Mouse (Mus musculus): Measurements from ENCODE around the gene Gm17509. TPM values are rescaled to one million over a fixed set of nuclear protein-coding genes. Genes with fewer than 3 reads are reported as not detected.

Gm17509 gene
- 0.78 and 1.0 TPM in 2 replicates for polyA plus RNA-seq (2012; rRNA removed)

DNA sequence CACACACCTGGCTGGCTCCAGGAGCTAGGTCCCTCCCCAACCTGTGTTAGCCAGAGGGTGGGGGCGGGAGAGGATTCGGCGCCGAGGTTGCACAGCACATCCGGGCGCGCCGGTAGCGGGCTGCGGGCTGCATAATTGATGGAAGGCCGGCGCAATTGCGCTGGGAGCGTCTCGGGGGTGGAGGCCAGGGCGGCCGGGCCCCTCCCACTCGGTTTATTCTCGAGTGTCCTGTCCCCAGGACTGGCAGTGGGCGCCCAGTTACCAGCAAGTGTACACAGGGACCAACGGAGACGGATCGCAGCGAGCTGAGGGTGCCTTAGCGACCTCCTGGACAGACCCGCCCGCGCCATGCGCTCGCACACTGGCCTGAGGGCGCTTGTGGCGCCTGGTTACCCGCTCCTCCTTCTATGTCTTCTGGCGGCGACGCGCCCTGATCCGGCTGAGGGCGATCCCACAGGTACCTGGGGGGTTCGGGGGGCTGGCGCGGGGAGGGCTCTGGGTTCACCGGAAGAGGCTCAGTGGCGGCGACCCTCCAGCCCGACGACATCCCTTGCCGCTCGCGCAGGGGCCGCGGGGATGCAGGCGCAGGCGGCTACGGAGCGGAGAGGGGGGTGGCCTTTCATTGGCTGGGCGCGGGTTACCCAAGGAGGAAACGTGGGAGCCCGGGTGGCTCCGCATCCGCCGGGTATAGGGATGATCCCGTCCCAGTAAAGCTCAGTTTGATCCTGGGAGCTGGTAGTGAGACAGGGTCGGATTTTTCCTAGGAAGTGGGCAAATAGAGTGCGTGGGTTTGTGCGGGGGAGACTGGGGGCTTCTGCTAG lies at the start of gene Gm17509:
Gene Gm17509 (minus strand): TSS at position 575 of the 821 bp plus-strand sequence.
- peak; percentile 61; the same call in 1 of the 2 replicates for TF ChIP-seq POLR2A (IDR thresholded peaks at IDR 0.05; ENCODE audit: borderline replicate concordance, extremely low read depth, insufficient read depth, insufficient read length, poor library complexity, severe bottlenecking)
- TF ChIP-seq CTCF (IDR thresholded peaks at IDR 0.05; ENCODE audit: borderline replicate concordance, extremely low read depth, insufficient read depth, insufficient read length) = no peak

DNA sequence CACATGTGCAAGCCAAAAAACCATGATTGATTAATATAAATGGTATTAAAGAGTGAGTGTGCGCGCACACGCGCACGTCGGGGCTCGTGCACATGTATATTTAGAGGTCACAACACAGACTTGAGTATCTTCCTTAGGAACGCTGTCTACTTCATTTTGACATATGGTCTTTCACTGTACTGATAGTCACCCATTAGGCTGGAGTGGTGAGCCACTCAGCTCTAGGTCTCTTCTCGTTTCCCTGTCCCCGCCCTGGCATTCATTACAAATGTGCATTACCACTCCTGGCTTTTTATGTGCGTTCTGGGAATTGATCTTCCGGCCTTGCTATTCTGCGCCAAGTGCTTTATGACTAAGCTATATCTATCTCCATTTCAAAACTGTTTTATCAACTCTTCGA lies 47.1 kb upstream of the Gm17509 start:
- DNase-seq (ENCODE audit: low read depth) = no peak
- TF ChIP-seq POLR2A (IDR thresholded peaks at IDR 0.05; ENCODE audit: borderline replicate concordance, extremely low read depth, insufficient read depth, insufficient read length, poor library complexity, severe bottlenecking) (no peak), CTCF (IDR thresholded peaks at IDR 0.05; ENCODE audit: borderline replicate concordance, extremely low read depth, insufficient read depth, insufficient read length) (no peak)

More for the DNA sequence above, at the start of gene Gm17509:
- DNase-seq (ENCODE audit: low read depth) = peak; percentile 84

DNA sequence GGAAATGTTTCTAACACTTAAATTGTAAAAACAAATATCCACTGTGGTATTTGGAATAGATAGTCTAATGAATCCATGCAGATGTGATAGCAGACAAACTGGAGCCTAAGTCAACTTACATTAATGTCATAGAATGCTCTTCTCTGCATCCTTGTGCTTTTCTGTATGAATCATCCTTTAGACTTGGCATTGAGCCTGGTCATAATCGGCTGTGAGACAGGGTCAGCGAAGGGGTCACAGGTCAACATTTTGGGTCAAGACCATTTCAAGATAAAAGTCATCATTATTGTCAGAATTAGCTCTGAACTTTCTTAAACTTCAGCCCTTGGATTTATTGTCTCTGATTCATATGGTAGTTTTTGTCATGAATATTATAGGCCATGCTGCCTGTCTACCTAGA lies 45.3 kb upstream of the Gm17509 start:
- no peak for TF ChIP-seq CTCF (IDR thresholded peaks at IDR 0.05; ENCODE audit: borderline replicate concordance, extremely low read depth, insufficient read depth, insufficient read length)
- no peak for TF ChIP-seq POLR2A (IDR thresholded peaks at IDR 0.05; ENCODE audit: borderline replicate concordance, extremely low read depth, insufficient read depth, insufficient read length, poor library complexity, severe bottlenecking)
- no peak for DNase-seq (ENCODE audit: low read depth)

DNA sequence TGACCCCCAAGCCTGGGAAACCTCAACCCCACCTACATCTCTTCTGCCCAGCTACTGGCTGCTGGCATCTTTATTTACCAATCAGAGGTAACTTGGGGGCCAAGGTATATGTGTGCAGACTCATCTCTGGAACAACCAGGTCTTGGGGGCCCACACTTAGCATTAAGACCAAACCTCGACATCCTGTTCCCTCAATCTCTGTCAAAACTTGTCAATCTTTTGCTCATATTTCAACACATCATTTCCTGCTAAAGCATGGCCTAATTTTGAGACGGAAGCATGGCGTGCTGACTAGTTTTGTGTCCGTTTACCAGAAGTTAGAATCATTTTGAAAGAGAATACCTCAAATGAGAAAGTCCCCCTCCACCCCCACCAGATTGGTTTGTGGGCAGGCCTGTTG lies 39.8 kb upstream of the Gm17509 start:
- no peak for TF ChIP-seq POLR2A (IDR thresholded peaks at IDR 0.05; ENCODE audit: borderline replicate concordance, extremely low read depth, insufficient read depth, insufficient read length, poor library complexity, severe bottlenecking)
- no peak for TF ChIP-seq CTCF (IDR thresholded peaks at IDR 0.05; ENCODE audit: borderline replicate concordance, extremely low read depth, insufficient read depth, insufficient read length)
- DNase-seq (ENCODE audit: low read depth) = no peak

DNA sequence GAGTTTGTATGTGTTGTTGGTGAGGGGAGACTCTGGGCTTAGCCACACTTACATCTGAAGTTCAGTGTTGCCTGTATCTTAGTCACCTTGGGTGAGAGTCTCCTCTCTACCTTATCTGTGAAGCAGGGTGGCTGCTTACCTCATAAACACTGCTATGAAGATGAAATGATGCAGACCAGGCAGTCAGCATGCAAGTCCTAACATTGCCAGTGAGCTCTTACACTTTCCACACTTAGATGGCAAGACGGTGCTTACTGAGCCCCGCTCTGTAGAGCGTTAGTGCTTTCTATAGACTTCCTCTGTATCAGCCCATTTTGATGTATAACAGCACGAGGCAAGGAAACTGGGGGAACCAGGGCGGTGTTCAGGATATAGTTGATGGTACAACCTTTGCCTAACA lies 21.7 kb upstream of the Gm17509 start:
- DNase-seq (ENCODE audit: low read depth) = no peak
- TF ChIP-seq POLR2A (IDR thresholded peaks at IDR 0.05; ENCODE audit: borderline replicate concordance, extremely low read depth, insufficient read depth, insufficient read length, poor library complexity, severe bottlenecking) = no peak
- no peak for TF ChIP-seq CTCF (IDR thresholded peaks at IDR 0.05; ENCODE audit: borderline replicate concordance, extremely low read depth, insufficient read depth, insufficient read length)

DNA sequence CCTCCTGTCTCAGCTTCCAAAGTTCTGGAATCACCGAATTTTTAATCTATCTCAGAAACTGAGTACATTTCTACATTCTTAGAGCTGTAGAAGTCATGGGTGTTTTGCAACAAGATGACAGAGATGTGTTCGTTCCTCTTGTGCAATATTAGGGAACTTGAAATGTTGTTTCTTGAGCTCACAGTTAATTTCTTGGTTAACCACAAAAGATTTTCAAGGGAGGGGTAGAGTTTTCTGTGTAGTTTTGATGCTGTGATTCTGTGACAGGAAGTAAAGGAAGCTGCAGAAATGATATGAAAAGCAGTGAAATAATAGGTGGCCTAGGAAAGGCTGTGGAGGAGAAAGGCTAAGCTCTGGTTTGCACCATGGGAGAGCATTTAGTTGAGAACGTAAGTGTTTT lies 21.2 kb upstream of the Gm17509 start:
- DNase-seq (ENCODE audit: low read depth) = no peak
- no peak for TF ChIP-seq CTCF (IDR thresholded peaks at IDR 0.05; ENCODE audit: borderline replicate concordance, extremely low read depth, insufficient read depth, insufficient read length)
- no peak for TF ChIP-seq POLR2A (IDR thresholded peaks at IDR 0.05; ENCODE audit: borderline replicate concordance, extremely low read depth, insufficient read depth, insufficient read length, poor library complexity, severe bottlenecking)

DNA sequence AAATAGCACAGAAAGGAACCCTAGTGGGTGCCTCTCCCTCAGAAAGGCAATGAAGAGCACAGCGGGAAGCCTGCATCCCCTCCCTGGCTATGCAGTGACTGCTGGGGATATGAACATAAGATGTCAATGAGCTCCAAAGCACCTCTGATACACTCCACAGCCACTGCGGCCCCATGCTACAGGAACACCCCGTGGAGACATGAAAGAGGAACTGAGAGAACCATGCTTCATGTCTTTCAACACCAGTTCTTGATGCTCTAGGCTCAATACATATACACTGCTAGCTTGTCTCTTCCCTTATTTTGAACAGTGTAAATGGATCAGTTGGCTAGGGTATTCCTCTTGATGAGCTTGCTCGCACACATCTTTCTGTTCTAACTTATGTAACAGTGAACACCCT lies 16.2 kb upstream of the Gm17509 start:
- DNase-seq (ENCODE audit: low read depth) = no peak
- TF ChIP-seq CTCF (IDR thresholded peaks at IDR 0.05; ENCODE audit: borderline replicate concordance, extremely low read depth, insufficient read depth, insufficient read length) = no peak
- TF ChIP-seq POLR2A (IDR thresholded peaks at IDR 0.05; ENCODE audit: borderline replicate concordance, extremely low read depth, insufficient read depth, insufficient read length, poor library complexity, severe bottlenecking) = no peak

DNA sequence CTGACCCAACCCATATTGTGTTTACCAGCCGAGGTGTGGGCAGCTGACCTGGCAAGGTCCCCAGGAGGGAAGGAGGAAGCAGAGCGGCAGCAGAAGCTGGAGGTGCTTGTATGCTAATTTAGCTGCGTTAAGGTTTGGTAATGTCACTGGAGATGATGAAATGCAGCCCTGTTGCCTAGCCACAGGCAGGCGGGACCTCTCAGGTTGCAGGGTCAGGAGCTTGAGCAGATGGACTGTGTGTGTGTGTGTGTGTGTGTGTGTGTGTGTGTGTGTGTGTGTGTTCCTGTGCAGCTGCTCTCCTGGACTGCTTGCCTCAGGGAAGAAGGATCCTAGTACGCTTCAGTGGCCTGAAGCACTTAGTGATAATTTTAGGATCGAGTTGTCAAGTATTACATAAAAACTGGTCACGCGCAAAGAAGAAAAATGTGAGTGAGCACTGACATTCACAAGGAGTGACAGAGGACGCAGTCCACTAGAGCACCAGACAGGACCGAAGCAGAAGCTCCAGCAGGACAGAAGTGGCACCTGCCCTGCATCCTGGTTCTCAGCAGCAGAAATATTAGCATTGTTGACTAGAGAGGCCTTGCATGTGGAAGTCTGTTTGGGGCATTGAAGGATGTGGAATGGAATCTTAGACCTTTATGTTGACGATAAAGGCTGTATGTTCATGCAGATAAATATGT lies 14.8 kb upstream of the Gm17509 start:
- DNase-seq (ENCODE audit: low read depth) = peak; percentile 60
- TF ChIP-seq CTCF (IDR thresholded peaks at IDR 0.05; ENCODE audit: borderline replicate concordance, extremely low read depth, insufficient read depth, insufficient read length) = no peak
- no peak for TF ChIP-seq POLR2A (IDR thresholded peaks at IDR 0.05; ENCODE audit: borderline replicate concordance, extremely low read depth, insufficient read depth, insufficient read length, poor library complexity, severe bottlenecking)

DNA sequence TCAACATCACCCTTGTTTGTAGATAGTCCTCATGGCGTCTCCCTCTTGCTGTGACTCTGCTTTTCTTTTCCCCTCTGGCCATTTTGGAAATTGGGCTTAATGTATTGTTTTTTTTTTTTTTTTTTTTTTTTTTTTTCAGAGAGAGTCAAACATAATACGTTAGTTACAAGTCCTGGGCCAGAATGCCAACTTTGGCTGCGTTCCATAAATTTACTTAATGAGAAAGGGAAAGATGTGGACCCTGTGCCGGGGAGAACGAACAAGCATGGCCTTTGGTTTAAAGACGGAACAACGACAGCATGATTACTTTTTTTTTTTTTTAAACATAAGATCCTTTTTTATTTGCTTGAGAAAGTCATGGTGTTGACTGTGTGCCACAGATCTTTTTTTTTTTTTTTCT lies 13.6 kb upstream of the Gm17509 start:
- TF ChIP-seq POLR2A (IDR thresholded peaks at IDR 0.05; ENCODE audit: borderline replicate concordance, extremely low read depth, insufficient read depth, insufficient read length, poor library complexity, severe bottlenecking) (no peak), CTCF (IDR thresholded peaks at IDR 0.05; ENCODE audit: borderline replicate concordance, extremely low read depth, insufficient read depth, insufficient read length) (no peak)

DNA sequence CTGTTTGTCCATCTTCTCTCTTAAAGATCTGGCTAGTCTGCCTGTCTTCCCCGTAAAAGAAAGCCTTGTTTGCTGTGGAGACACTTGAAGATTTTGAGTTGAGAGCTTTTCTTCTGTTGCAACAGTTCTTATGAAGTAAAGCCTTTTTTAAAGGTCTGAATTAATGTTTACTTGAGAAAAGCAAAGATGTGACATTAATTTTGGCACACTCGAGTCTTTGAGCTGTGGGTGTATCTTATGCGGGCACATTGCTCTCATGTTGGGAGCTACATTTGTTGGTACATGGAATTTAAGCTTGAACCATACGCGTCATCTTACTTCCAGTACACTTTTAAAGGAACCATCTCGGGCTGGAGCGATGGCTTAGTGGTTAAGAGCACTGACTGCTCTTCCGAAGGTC lies 12.9 kb upstream of the Gm17509 start:
- DNase-seq (ENCODE audit: low read depth) = no peak
- no peak for TF ChIP-seq POLR2A (IDR thresholded peaks at IDR 0.05; ENCODE audit: borderline replicate concordance, extremely low read depth, insufficient read depth, insufficient read length, poor library complexity, severe bottlenecking)
- TF ChIP-seq CTCF (IDR thresholded peaks at IDR 0.05; ENCODE audit: borderline replicate concordance, extremely low read depth, insufficient read depth, insufficient read length) = no peak

More for the DNA sequence above, 13.6 kb upstream of the Gm17509 start:
- DNase-seq (ENCODE audit: low read depth) = peak; percentile 68

DNA sequence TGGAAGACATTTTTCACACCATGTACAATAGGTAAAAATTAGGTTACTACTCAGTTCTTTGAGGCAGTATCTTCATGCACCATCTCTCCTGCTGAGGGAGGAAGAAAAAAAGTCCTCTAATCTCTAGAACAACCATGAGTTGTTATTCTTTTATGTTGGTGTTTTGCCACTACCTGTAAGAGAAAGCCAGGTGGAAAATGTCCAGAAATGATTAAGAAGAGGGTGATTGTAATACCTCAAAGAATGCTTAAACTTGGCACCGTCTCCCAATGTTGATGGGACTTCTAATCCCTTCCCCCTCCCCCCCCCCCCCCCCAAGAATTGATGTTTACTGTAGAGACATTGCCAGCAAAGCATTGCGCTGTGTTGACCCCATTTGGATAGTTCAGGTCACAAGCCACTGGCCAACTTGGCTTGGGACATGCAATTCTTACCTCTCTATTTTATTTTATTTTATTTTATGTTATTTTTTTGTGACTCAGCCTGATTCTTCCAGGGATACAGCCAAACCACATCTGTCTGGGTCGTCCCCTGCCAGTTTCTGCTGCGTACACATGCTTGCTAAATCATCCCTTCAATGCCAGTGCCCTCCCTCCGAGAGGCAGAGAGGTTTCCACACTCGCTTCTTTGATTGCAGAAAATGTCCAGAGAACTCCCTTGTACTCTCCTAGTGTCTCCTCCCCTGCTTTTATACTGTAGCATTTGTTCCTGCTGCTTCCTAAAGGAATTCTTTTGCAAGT lies 9.7 kb upstream of the Gm17509 start:
- TF ChIP-seq CTCF (IDR thresholded peaks at IDR 0.05; ENCODE audit: borderline replicate concordance, extremely low read depth, insufficient read depth, insufficient read length) (no peak), POLR2A (IDR thresholded peaks at IDR 0.05; ENCODE audit: borderline replicate concordance, extremely low read depth, insufficient read depth, insufficient read length, poor library complexity, severe bottlenecking) (no peak)
- DNase-seq (ENCODE audit: low read depth) = no peak

All from brain, embryonic 14.5 days (tissue).